ENCODE assay signal across 8 mouse cellular contexts in the genomic region with DNA sequence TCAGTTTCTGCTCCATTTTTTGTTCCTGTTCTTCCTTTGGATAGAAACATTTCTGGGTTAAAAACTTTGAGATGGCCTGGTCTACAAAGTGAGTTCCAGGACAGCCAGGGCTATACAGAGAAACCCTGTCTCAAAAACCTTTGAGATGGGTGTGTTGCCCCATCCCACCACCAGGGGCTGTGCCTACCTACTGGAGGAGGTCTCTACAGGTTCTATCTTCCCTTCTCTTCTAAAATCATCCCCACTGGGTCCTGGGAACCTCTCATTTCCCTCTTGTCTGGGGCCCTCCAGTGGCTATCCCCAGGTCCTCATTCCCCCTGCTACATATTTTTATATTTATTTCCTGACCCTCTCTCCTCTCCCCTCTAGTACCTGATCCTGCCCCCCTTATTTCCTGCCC. TPM values are rescaled to one million over a fixed set of nuclear protein-coding genes. Genes with fewer than 3 reads are reported as not detected.
DNase-seq lines count a peak whose midpoint lies in the region; ATAC-seq and TF ChIP-seq lines count a peak whose summit lies in the region.

No protein-coding gene starts in this region.

- no peak for ATAC-seq in embryonic facial prominence, embryonic 11.5 days (replicated peaks; ENCODE audit: insufficient number of reproducible peaks, low FRiP score, low TSS enrichment, low read depth)
- ATAC-seq in megakaryocyte-erythroid progenitor cell, adult 5-6 weeks (replicated peaks; ENCODE audit: low FRiP score, low TSS enrichment, poor library complexity, severe bottlenecking), result peak; percentile 90
- no peak for ATAC-seq in hindbrain, embryonic 12.5 days (ENCODE audit: low FRiP score)

- H3K27ac ChIP-seq in heart, embryonic 10.5 days, result no peak overlapping the region
- H3K27ac ChIP-seq in CH12.LX (ENCODE audit: insufficient read depth, low read depth), result no peak overlapping the region
- no peak overlapping the region for H3K27ac ChIP-seq in embryonic facial prominence, embryonic 11.5 days (replicated peaks; ENCODE audit: low read depth, low read length)
- H3K27ac ChIP-seq in forebrain, embryonic 10.5 days, result no peak overlapping the region
- no peak overlapping the region for H3K27ac ChIP-seq in hindbrain, embryonic 12.5 days

- TF ChIP-seq POLR2A in CH12.LX (IDR thresholded peaks at IDR 0.05; ENCODE audit: low read depth, low read length), result no peak

- H3K9me3 ChIP-seq in heart, embryonic 10.5 days, result no peaks in the 10 kb centered on the region
- no peaks in the 10 kb centered on the region for H3K9me3 ChIP-seq in CH12.LX (replicated peaks; ENCODE audit: low read length)
- H3K9me3 ChIP-seq in embryonic facial prominence, embryonic 11.5 days (replicated peaks; ENCODE audit: control insufficient read depth, low read length), result no peaks in the 10 kb centered on the region
- no peaks in the 10 kb centered on the region for H3K9me3 ChIP-seq in forebrain, embryonic 10.5 days
- no peaks in the 10 kb centered on the region for H3K9me3 ChIP-seq in hindbrain, embryonic 12.5 days (replicated peaks)

- dilution Hi-C loops in CH12.LX (cut with MboI; ENCODE audit: extremely low pct_ligation_motif_present, extremely low pct_unique_long_range_greater_than_20kb, low sequenced_read_pairs), result no loop called here

- H3K4me1 ChIP-seq in heart, embryonic 10.5 days, result 0 out of 2 replicates have a peak, but pooled peaks cover 4% of the 10 kb centered on the region
- peaks cover 0 to 15% of the 10 kb centered on the region in 2 experiments; a peak in 2 of 4 replicates for H3K4me1 ChIP-seq in CH12.LX (ENCODE audit: control insufficient read depth in 1 of 2, insufficient read depth in 2 of 2)
- H3K4me1 ChIP-seq in embryonic facial prominence, embryonic 11.5 days (ENCODE audit: control insufficient read depth, insufficient read depth, low read length), result no peaks in the 10 kb centered on the region
- H3K4me1 ChIP-seq in forebrain, embryonic 10.5 days, result no peaks in the 10 kb centered on the region
- no peaks in the 10 kb centered on the region for H3K4me1 ChIP-seq in hindbrain, embryonic 12.5 days

- TF ChIP-seq EP300 in CH12.LX (IDR thresholded peaks at IDR 0.05; ENCODE audit: low read length), result no peak

- peak; percentile 74 for DNase-seq in heart, embryonic 10.5 days (ENCODE audit: low spot score)
- DNase-seq in heart, postnatal 36 days, result no peak
- peak; percentile 70 for DNase-seq in CH12.LX (ENCODE audit: extremely low read depth)
- DNase-seq in embryonic facial prominence, embryonic 11.5 days (ENCODE audit: low spot score), result peak; percentile 24
- DNase-seq in thymus, postnatal 4 days, result peak; percentile 84
- no peak for DNase-seq in forebrain, embryonic 10.5 days (ENCODE audit: extremely low spot score, low spot score)

- H3K4me2 ChIP-seq in CH12.LX (ENCODE audit: insufficient read depth, low read depth, poor library complexity, severe bottlenecking), result no peak overlapping the region
- no peak overlapping the region for H3K4me2 ChIP-seq in embryonic facial prominence, embryonic 11.5 days (ENCODE audit: low read depth, low read length)
- H3K4me2 ChIP-seq in hindbrain, embryonic 12.5 days (replicated peaks), result no peak overlapping the region

- no peak overlapping the region for H3K4me3 ChIP-seq in heart, embryonic 10.5 days
- H3K4me3 ChIP-seq in CH12.LX (replicated peaks in 1 of 3; ENCODE audit: low read depth in 2 of 3, low read length in 2 of 3, poor library complexity in 1 of 3), result no peak overlapping the region
- no peak overlapping the region for H3K4me3 ChIP-seq in embryonic facial prominence, embryonic 11.5 days (ENCODE audit: low read depth, low read length)
- no peak overlapping the region for H3K4me3 ChIP-seq in forebrain, embryonic 10.5 days
- H3K4me3 ChIP-seq in hindbrain, embryonic 12.5 days, result no peak overlapping the region

- no peak overlapping the region for H3K9ac ChIP-seq in CH12.LX (ENCODE audit: insufficient read depth, low read depth)
- H3K9ac ChIP-seq in embryonic facial prominence, embryonic 11.5 days (replicated peaks; ENCODE audit: low read length), result no peak overlapping the region
- no peak overlapping the region for H3K9ac ChIP-seq in hindbrain, embryonic 12.5 days

- peak; percentile 67 for TF ChIP-seq RAD21 in CH12.LX (IDR thresholded peaks at IDR 0.05; ENCODE audit: low read depth, low read length)

- no peaks in the 10 kb centered on the region for H3K79me2 ChIP-seq in CH12.LX (replicated peaks; ENCODE audit: control insufficient read depth, extremely low read depth, insufficient read depth, poor library complexity, severe bottlenecking)

- H3K36me3 ChIP-seq in heart, embryonic 10.5 days, result no peaks in the 10 kb centered on the region
- H3K36me3 ChIP-seq in CH12.LX (replicated peaks in 1 of 2; ENCODE audit: control insufficient read depth in 1 of 2, insufficient read depth in 1 of 2, low read length in 1 of 2), result no peaks in the 10 kb centered on the region
- H3K36me3 ChIP-seq in embryonic facial prominence, embryonic 11.5 days (replicated peaks; ENCODE audit: control insufficient read depth, insufficient read depth, low read depth, low read length), result no peaks in the 10 kb centered on the region
- H3K36me3 ChIP-seq in forebrain, embryonic 10.5 days (replicated peaks), result no peaks in the 10 kb centered on the region
- no peaks in the 10 kb centered on the region for H3K36me3 ChIP-seq in hindbrain, embryonic 12.5 days

- intact Hi-C loops in heart, postnatal 36 days (cut with DNase I), result no loop called here

- peak; percentile 76 to 79 for TF ChIP-seq CTCF in CH12.LX (conservative IDR thresholded peaks at IDR 0.05 in 1 of 2, IDR thresholded peaks at IDR 0.05 in 1 of 2; ENCODE audit: low read depth in 2 of 2, low read length in 2 of 2)

- H3K27me3 ChIP-seq in heart, embryonic 10.5 days (ENCODE audit: insufficient read depth, poor library complexity, severe bottlenecking), result no peaks in the 10 kb centered on the region
- no peaks in the 10 kb centered on the region for H3K27me3 ChIP-seq in CH12.LX (replicated peaks)
- no peaks in the 10 kb centered on the region for H3K27me3 ChIP-seq in embryonic facial prominence, embryonic 11.5 days (ENCODE audit: control insufficient read depth, insufficient read depth, low read length)
- no peaks in the 10 kb centered on the region for H3K27me3 ChIP-seq in forebrain, embryonic 10.5 days (ENCODE audit: poor library complexity, severe bottlenecking)
- no peaks in the 10 kb centered on the region for H3K27me3 ChIP-seq in hindbrain, embryonic 12.5 days

- in situ Hi-C loops in CH12.LX (cut with MboI; ENCODE audit: low pct_ligation_motif_present, low pct_unique_long_range_greater_than_20kb, low sequenced_read_pairs), result no loop called here

TF ChIP-seq in CH12.LX, 34 proteins besides CTCF, POLR2A, EP300 and RAD21:
- TF ChIP-seq MXI1 (IDR thresholded peaks at IDR 0.05; ENCODE audit: low read depth, low read length), result no peak
- TF ChIP-seq IRF4 (IDR thresholded peaks at IDR 0.05; ENCODE audit: low read depth, low read length), result peak; percentile 36; the same call in 1 of the 2 replicates
- TF ChIP-seq TBP (conservative IDR thresholded peaks at IDR 0.05; ENCODE audit: low read depth, low read length), result no peak
- TF ChIP-seq NRF1 (IDR thresholded peaks at IDR 0.05; ENCODE audit: low read depth, low read length), result no peak
- TF ChIP-seq RCOR1 (conservative IDR thresholded peaks at IDR 0.05; ENCODE audit: low read depth, low read length), result no peak
- no peak for TF ChIP-seq CHD2 (IDR thresholded peaks at IDR 0.05; ENCODE audit: low read length)
- no peak for TF ChIP-seq TCF12 (IDR thresholded peaks at IDR 0.05; ENCODE audit: low read depth, low read length)
- TF ChIP-seq POLR2AphosphoS2 (IDR thresholded peaks at IDR 0.05; ENCODE audit: low read depth, low read length), result no peak
- no peak for TF ChIP-seq ZMIZ1 (IDR thresholded peaks at IDR 0.05; ENCODE audit: low read depth, low read length)
- no peak for TF ChIP-seq SIN3A (IDR thresholded peaks at IDR 0.05; ENCODE audit: low read length)
- no peak for TF ChIP-seq KAT2A (IDR thresholded peaks at IDR 0.05; ENCODE audit: insufficient replicate concordance, low read length)
- TF ChIP-seq ELF1 (IDR thresholded peaks at IDR 0.05; ENCODE audit: low read depth, low read length), result no peak
- no peak for TF ChIP-seq HCFC1 (IDR thresholded peaks at IDR 0.05; ENCODE audit: low read depth, low read length)
- no peak for TF ChIP-seq UBTF (IDR thresholded peaks at IDR 0.05; ENCODE audit: low read depth, low read length)
- no peak for TF ChIP-seq GABPA (IDR thresholded peaks at IDR 0.05; ENCODE audit: insufficient replicate concordance, low read depth, low read length)
- peak; percentile 81 for TF ChIP-seq SMC3 (IDR thresholded peaks at IDR 0.05; ENCODE audit: low read depth, low read length)
- TF ChIP-seq MAFK (IDR thresholded peaks at IDR 0.05; ENCODE audit: insufficient replicate concordance, low read length), result no peak
- TF ChIP-seq NELFE (IDR thresholded peaks at IDR 0.05; ENCODE audit: low read depth, low read length), result no peak

RNA-seq across cellular contexts. Expression of gene Rbx1, which starts 41.1 kb away (rescaled TPM):
- polyA plus RNA-seq in heart, embryonic 10.5 days (2016; fragmentation: Nextera tagmentation; extraction: Ambion mirVana), result 461 and 481 TPM in 2 replicates
- 100 to 1,000 TPM; 115 to 118 TPM for total RNA-seq in heart, postnatal 36 days (2021)
- total RNA-seq in CH12.LX (2012; rRNA removed) (238 and 249 TPM in 2 replicates), CH12.LX (2014; rRNA removed) (177 and 178 TPM in 2 replicates)
- 151 and 184 TPM in 2 replicates for polyA plus RNA-seq in CH12.LX (2012; ENCODE audit: insufficient read length, low read depth)
- polyA plus RNA-seq in embryonic facial prominence, embryonic 11.5 days (2014; fragmentation: Nextera tagmentation; extraction: Ambion mirVana), result 521 and 534 TPM in 2 replicates
- 220 and 236 TPM in 2 replicates for total RNA-seq in megakaryocyte-erythroid progenitor cell, adult 5-6 weeks (2014; fragmentation: Nextera tagmentation)
- total RNA-seq in megakaryocyte-erythroid progenitor cell, adult 5-6 weeks (2017), result 168 and 201 TPM in 2 replicates
- polyA plus RNA-seq in forebrain, embryonic 10.5 days (2016; fragmentation: Nextera tagmentation; extraction: Ambion mirVana), result 612 and 631 TPM in 2 replicates
- 465 and 485 TPM in 2 replicates for polyA plus RNA-seq in hindbrain, embryonic 12.5 days (2016; fragmentation: Nextera tagmentation; extraction: Ambion mirVana)

Comparison
In these comparisons a context has a peak if more than half of its experiments do, and no peak if none do; other contexts are left out.
1. DNase-seq: peak in heart, embryonic 10.5 days (single experiment), CH12.LX (single experiment), embryonic facial prominence, embryonic 11.5 days (single experiment) and thymus, postnatal 4 days (single experiment); none in heart, postnatal 36 days (0 of 2) and forebrain, embryonic 10.5 days (single experiment).